Mouse (Mus musculus): Measurements from ENCODE around the gene Lrrc8e.

The Lrrc8e gene

DNA sequence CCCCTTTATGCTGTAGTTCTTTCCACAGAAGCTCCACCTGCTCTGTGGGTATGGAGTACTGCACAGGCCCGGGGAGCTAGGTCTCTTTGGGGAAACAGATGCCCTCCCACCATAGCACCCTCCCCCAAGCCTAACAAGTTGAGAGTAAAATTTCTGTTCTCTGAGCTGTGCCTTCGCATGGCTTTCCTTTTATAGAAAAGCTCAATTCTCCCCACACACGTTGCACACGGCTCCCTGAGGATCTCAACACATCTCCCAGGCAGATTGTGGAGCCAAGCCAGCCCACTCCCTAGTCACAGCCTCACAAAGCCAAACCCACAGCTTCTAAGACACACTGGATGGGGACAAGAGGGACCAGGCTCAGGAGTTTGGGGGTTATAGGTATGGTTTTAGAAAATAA, 30.3 kb downstream of the Lrrc8e start:
- DNase-seq (ENCODE audit: low read depth), result no peak

GRCm38 (mm10) chr8:4257350-4257749, 30.7 kb downstream of the Lrrc8e start:
- DNase-seq (ENCODE audit: low read depth), result no peak

- DNase-seq (ENCODE audit: low read depth), result peak; percentile 62
Measured at GRCm38 (mm10) chr8:4258233-4258632, 31.6 kb downstream of the Lrrc8e start.

DNA sequence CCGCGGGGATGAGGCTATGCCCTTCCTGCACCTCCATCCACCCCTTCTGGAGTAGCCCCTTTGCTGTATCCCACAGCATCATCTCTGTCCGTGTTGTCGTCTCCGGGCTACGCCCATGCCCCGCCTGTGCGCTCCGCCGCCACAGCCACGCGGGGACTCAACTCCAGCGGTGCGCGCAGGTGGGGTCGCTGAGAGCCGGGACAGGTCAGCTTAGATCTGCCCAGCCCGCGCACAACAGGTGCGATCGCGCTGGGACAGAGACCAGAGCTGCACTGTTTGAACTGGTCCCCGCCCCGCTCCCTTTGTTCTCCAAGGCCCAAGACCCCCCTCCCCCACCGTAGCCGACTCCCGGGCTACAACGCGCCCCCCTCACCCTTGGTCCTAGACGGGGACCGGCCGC, 32.1 kb downstream of the Lrrc8e start:
- no peak for DNase-seq (ENCODE audit: low read depth)

GRCm38 (mm10) chr8:4259125-4259804, 32.6 kb downstream of the Lrrc8e start, which contains the start of gene Ctxn1:
TSS of gene Ctxn1 (minus strand) at chr8:4259274.
- peak; percentile 88 for DNase-seq (ENCODE audit: low read depth)

DNA sequence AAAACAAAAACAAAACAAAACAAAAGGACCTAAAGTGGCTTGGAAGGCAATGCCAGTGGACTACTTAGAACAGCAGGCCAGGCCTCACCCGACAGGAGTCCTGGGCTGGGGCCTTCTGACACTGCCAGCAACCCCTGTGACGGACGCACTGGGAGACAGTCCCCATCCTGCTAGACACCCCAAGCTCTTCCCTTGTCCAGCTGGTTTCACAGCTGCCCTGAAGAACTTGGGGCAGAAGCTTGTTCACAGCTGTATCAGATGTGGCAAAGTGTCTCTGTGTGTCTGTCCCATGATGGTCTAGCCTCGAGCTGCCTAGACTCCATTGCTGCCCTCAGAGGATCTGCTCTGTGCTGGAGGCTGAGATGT, 33.2 kb downstream of the Lrrc8e start:
- no peak for DNase-seq (ENCODE audit: low read depth)

GRCm38 (mm10) chr8:4263105-4263791, 36.6 kb downstream of the Lrrc8e start:
- no peak for DNase-seq (ENCODE audit: low read depth)

GRCm38 (mm10) chr8:4265160-4265914, 38.7 kb downstream of the Lrrc8e start:
- DNase-seq (ENCODE audit: low read depth), result no peak

DNA sequence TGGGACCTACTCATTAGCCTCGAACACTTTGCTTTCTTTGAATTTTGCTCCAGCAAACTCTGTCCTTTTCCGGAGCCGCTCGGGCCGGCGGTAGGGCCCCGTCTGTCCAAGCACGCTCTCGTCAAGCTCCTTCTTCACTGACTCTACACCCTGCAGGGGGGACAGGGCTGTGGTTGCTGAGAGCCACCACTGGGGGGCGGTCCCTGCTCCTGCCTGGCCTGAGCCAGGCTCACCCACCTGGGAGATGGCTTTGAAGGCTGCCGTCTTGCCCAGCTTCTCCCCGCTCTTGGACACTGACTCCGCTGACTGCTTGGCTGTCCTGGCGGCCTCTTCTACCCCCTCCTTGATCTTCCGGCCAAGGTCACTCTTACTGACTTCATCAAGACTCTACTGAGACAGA, 41.0 kb downstream of the Lrrc8e start:
- no peak for DNase-seq (ENCODE audit: low read depth)

DNA sequence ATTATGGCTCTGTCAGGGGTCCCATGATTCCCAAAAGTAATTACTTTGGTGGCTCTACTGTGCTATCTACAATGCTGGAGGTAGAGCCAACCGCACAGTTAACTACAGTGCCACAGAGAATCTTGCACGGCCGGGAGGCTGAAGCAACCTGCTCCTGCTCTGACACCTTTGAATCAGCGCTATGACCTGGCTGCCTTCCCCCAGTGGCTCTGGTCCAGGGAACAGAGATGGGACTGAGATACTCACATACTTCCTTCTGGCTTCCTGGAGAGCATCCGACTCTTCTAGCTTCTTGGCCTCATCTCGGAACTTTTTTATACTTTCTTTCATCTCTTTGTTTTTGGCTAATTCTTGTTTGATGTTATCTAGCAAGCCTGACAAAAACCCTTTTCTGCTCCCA, 43.0 kb downstream of the Lrrc8e start:
- no peak for DNase-seq (ENCODE audit: low read depth)

GRCm38 (mm10) chr8:4275275-4276110, 48.9 kb downstream of the Lrrc8e start, which contains the start of gene Timm44:
TSS of gene Timm44 (minus strand) at chr8:4275913.
- peak; percentile 97 for DNase-seq (ENCODE audit: low read depth)

DNA sequence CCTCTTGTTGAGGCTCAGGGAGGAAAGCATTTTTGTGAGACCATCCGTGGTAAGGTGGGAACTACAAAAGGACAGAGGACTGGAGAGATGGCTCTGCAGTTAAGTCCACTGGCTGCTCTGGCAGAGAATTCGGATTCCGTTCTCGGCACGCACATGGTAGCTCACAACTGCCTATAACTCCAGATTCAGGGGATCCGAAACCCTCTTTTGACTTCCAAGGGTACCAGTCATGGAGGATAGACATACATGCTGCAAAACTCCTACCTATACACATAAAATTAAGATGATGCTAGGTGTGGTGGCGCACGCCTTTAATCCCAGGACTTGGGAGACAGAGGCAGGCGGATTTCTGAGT, 49.5 kb downstream of the Lrrc8e start:
- no peak for DNase-seq (ENCODE audit: low read depth)
